Mouse (Mus musculus) small intestine, adult 2 months (tissue): ENCODE results near the gene Ranbp3. TPM values are rescaled to one million over a fixed set of nuclear protein-coding genes. Genes with fewer than 3 reads are reported as not detected.

Source experiments
- H3K27ac ChIP-seq: fragments of 200-500 bp; 2 replicates; pipeline ENCODE4 v1.5.1; 2012; ENCODE audit warnings: low read depth, low read length, control low read depth, inconsistent platforms; ENCODE audit not compliant: insufficient read depth
- H3K27me3 ChIP-seq: fragments of 200-500 bp; 2 replicates; pipeline ENCODE4 v1.6.1; 2012; ENCODE audit warnings: mild to moderate bottlenecking, moderate library complexity, low read length, inconsistent platforms; ENCODE audit not compliant: control insufficient read depth, insufficient read depth
- H3K36me3 ChIP-seq: fragments of 200-500 bp; 2 replicates; pipeline ENCODE4 v1.6.1; 2012; ENCODE audit warnings: mild to moderate bottlenecking, low read length, control low read depth, inconsistent platforms; ENCODE audit not compliant: control insufficient read depth, insufficient read depth
- H3K4me1 ChIP-seq: fragments of 200-500 bp; 2 replicates; pipeline ENCODE4 v1.6.1; 2012; ENCODE audit warnings: low read length, inconsistent platforms, mixed read lengths; ENCODE audit not compliant: control insufficient read depth, insufficient read depth, insufficient read length
- H3K4me3 ChIP-seq: fragments of 200-500 bp; 2 replicates; pipeline ENCODE4 v1.5.1; 2012; ENCODE audit warnings: low read depth, mild to moderate bottlenecking, control low read depth, inconsistent platforms, low read length, moderate library complexity
- CTCF ChIP-seq: fragments of 200-500 bp; IDR thresholded peaks from 2 replicates; pipeline ENCODE4 v1.5.1; 2012; ENCODE audit warnings: low read depth, mild to moderate bottlenecking, control low read depth, inconsistent platforms, low read length, moderate library complexity, mixed read lengths; ENCODE audit not compliant: insufficient replicate concordance, insufficient read length; ENCODE audit errors: extremely low read depth
- POLR2A ChIP-seq: fragments of 200-500 bp; IDR thresholded peaks from 2 replicates; pipeline ENCODE4 v1.6.1; 2012; ENCODE audit warnings: low read depth, mild to moderate bottlenecking, control low read depth, inconsistent platforms, low read length, moderate library complexity
- WGBS: fragments of 180-500 bp; shearing (Covaris S2); methylation state at CpG from one replicate; pipeline ENCODE4 v1.1.7; 2018; 5-methylcytosine and 5-hydroxymethylcytosine counted together
- polyA plus RNA-seq: library from polyadenylated mRNA; depleted of rRNA; stranded (reverse); fragments of >200 nt; gene quantifications from 2 replicates; pipeline ENCODE4 v1.2.3, GENCODE M21; 2012

Gene Ranbp3
- polyA plus RNA-seq, 1 experiment = 65.1 TPM

DNA sequence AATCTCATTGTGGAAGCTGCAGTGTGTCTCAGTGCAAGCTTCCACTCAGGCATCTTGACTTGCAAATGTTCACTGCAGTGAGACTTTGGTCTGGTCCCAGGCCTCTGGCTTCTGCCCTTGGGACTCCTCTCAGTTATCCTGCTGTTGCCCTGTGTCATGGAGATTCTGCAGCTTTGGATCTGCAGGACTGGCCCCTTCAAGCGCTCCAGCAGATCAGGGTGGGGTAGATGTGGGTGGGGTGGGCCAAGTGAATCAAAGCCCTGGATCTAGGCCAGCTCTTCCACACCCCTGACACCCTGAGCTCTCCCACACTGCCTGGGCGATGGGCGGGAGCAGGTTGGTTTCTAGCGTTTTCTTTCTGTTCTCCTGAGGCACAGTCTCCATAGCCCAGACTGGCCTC lies 41.3 kb upstream of the Ranbp3 start:
- Histone ChIP-seq H3K27me3 (no peaks in the 10 kb centered on the region), H3K4me1 (peaks cover 7% of the 10 kb centered on the region; the same call in 1 of the 2 replicates), H3K4me3 (no peak overlapping the region), H3K27ac (no peak overlapping the region), H3K36me3 (no peaks in the 10 kb centered on the region)
- TF ChIP-seq POLR2A = no peak
- no peak for TF ChIP-seq CTCF
- WGBS = 38% methylated on average over 4 of the region's 4 CpGs

DNA sequence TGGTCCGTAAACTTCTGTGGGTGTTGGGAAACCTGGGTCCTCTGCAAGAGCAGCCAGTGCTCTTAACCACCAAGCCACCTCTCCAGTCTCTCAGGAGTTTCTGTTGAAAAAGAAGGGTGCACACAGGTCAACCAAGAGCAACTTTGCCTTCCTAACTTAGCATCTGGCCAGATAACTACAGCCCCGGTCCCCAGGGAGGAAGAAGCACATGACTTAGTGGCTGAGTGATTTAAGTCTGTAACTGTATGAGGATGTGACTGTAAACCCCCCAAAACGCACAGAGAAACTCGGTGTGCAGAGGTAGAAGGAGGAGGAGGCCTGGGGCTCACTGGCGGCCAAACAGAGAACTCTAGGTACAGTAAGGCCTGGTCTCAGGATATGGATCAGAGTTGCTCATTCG lies 39.1 kb upstream of the Ranbp3 start:
- no peaks in the 10 kb centered on the region for H3K36me3 ChIP-seq
- H3K4me1 ChIP-seq = no peaks in the 10 kb centered on the region
- 82% methylated on average over 6 of the region's 6 CpGs for WGBS
- no peak overlapping the region for H3K4me3 ChIP-seq
- no peaks in the 10 kb centered on the region for H3K27me3 ChIP-seq
- no peak for TF ChIP-seq POLR2A
- no peak for TF ChIP-seq CTCF
- H3K27ac ChIP-seq = no peak overlapping the region

DNA sequence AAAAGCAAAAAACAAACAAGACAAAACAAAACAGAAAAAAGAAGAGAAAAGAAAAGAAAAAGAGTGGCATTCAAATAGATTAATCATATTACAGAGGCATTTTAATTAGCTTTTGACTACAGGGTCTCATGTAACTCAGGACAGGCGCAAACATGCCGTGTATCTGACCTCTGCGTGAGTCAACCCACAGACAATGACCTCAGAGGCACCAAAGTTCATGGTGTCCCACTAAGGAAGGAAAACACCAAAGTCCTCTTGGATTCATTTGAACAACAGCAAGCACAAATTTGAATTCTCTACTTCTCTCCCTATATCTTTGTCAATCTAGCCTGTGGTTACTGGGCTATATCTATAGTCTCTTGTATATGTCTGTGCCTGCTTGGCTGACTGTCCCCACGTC lies 29.9 kb upstream of the Ranbp3 start:
- no peak overlapping the region for H3K4me3 ChIP-seq
- WGBS = 78% methylated on average over 4 of the region's 4 CpGs

DNA sequence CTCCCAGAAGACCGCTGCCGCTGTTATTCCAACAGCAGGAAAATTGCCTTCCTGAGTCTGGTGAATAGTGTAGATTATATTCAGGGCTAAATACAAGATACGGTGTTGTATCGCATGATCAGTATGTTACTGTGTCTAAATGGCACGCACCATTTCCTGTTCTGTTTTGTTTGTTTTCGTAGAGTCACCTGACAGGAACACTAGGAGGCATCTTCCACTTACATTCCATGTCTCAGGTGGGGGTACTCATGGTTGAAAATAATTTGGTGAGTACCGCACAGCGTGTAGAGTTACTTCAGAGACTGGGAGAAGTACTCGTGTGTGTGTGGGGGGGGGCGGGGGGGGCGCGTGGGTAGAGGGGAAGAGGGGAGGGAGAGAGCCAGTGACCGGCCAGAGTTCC lies 25.5 kb upstream of the Ranbp3 start:
- TF ChIP-seq POLR2A = no peak
- no peak for TF ChIP-seq CTCF
- Histone ChIP-seq H3K27ac (no peak overlapping the region), H3K27me3 (no peaks in the 10 kb centered on the region), H3K4me3 (no peak overlapping the region), H3K4me1 (no peaks in the 10 kb centered on the region), H3K36me3 (no peaks in the 10 kb centered on the region)
- WGBS = 47% methylated on average over 12 of the region's 13 CpGs

More for the DNA sequence above, 29.9 kb upstream of the Ranbp3 start:
- Histone ChIP-seq H3K4me1 (no peaks in the 10 kb centered on the region), H3K27me3 (no peaks in the 10 kb centered on the region), H3K36me3 (no peaks in the 10 kb centered on the region), H3K27ac (no peak overlapping the region)
- TF ChIP-seq POLR2A (no peak), CTCF (no peak)

GRCm38 (mm10) chr17:56651801-56652200 lies 21.3 kb upstream of the Ranbp3 start:
- no peak for TF ChIP-seq CTCF
- no peak for TF ChIP-seq POLR2A
- no peaks in the 10 kb centered on the region for H3K4me1 ChIP-seq
- 17% methylated on average over 10 of the region's 10 CpGs for WGBS
- H3K4me3 ChIP-seq = no peak overlapping the region
- H3K27me3 ChIP-seq = no peaks in the 10 kb centered on the region
- no peak overlapping the region for H3K27ac ChIP-seq
- H3K36me3 ChIP-seq = no peaks in the 10 kb centered on the region

GRCm38 (mm10) chr17:56654771-56655170 lies 18.3 kb upstream of the Ranbp3 start:
- TF ChIP-seq CTCF = no peak
- no peak for TF ChIP-seq POLR2A
- Histone ChIP-seq H3K4me3 (no peak overlapping the region), H3K27me3 (no peaks in the 10 kb centered on the region), H3K27ac (no peak overlapping the region), H3K4me1 (no peaks in the 10 kb centered on the region), H3K36me3 (no peaks in the 10 kb centered on the region)
- WGBS = 30% methylated on average over 2 of the region's 2 CpGs

- Histone ChIP-seq H3K27me3 (no peaks in the 10 kb centered on the region), H3K4me3 (no peak overlapping the region), H3K4me1 (no peaks in the 10 kb centered on the region), H3K27ac (no peak overlapping the region), H3K36me3 (no peaks in the 10 kb centered on the region)
- 79% methylated on average over 3 of the region's 3 CpGs for WGBS
- TF ChIP-seq CTCF (no peak), POLR2A (no peak)
Observed at GRCm38 (mm10) chr17:56655311-56655710, 17.8 kb upstream of the Ranbp3 start.

- Histone ChIP-seq H3K27ac (no peak overlapping the region), H3K4me3 (no peak overlapping the region), H3K36me3 (no peaks in the 10 kb centered on the region), H3K4me1 (no peaks in the 10 kb centered on the region), H3K27me3 (no peaks in the 10 kb centered on the region)
- 85% methylated on average over 6 of the region's 6 CpGs for WGBS
- no peak for TF ChIP-seq CTCF
- no peak for TF ChIP-seq POLR2A
Observed at GRCm38 (mm10) chr17:56656171-56656570, 16.9 kb upstream of the Ranbp3 start.
